Mouse (Mus musculus): ENCODE results near the gene Lsamp. TPM values are rescaled to one million over a fixed set of nuclear protein-coding genes. Genes with fewer than 3 reads are reported as not detected.

Lsamp gene
- polyA plus RNA-seq, 1 experiment = not detected

GRCm38 (mm10) chr16:41701790-41702428 lies 1717.7 kb downstream of the Lsamp start:
- no peaks in the 10 kb centered on the region for H3K4me1 ChIP-seq (ENCODE audit: control insufficient read depth)
- TF ChIP-seq GATA1 (IDR thresholded peaks at IDR 0.05; ENCODE audit: low read length) = no peak
- TF ChIP-seq TAL1 (IDR thresholded peaks at IDR 0.05; ENCODE audit: low read length) = no peak
- H3K9me3 ChIP-seq (ENCODE audit: control insufficient read depth, low read length) = no peaks in the 10 kb centered on the region
- H3K36me3 ChIP-seq (ENCODE audit: control insufficient read depth) = no peaks in the 10 kb centered on the region
- H3K4me3 ChIP-seq (replicated peaks) = no peak overlapping the region
- H3K27me3 ChIP-seq (ENCODE audit: control insufficient read depth) = no peaks in the 10 kb centered on the region

DNA sequence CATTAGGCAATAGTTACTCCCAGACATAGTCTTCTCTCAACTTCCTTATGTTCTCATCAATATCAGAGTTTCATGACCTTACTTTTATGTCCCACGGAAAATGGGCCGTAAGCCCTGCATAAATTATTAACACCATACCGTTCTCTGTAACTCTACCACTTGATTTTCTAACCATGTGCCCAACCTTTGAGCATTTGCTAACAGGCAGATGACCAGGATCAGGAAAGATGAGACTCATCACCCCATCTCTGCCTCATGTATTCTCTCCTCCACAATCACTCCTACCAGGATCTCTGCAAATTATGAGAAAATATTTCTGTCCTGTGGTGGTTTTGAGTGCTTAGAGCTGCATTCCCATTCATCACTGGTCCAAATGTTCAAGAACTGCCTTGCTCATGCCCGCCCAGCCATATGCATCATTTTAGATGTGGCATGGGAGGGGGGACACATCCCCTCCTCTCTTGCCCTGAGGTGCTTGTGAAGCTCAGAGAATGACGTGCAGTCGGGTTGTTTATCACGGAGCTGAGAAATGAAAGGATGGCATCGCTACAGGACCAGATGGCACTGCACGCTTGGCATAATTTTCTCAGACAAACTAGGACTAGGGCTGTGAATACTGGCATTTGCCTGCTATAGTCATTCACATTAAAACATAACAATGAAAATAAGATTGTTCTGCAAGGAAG lies 1744.9 kb downstream of the Lsamp start:
- peaks cover 4% of the 10 kb centered on the region; the same call in 1 of the 2 replicates for H3K9me3 ChIP-seq (ENCODE audit: control insufficient read depth, low read length)
- no peak for TF ChIP-seq TAL1 (IDR thresholded peaks at IDR 0.05; ENCODE audit: low read length)
- no peak for TF ChIP-seq GATA1 (IDR thresholded peaks at IDR 0.05; ENCODE audit: low read length)
- no peaks in the 10 kb centered on the region for H3K36me3 ChIP-seq (ENCODE audit: control insufficient read depth)
- no peak overlapping the region for H3K4me3 ChIP-seq (replicated peaks)
- no peaks in the 10 kb centered on the region for H3K27me3 ChIP-seq (ENCODE audit: control insufficient read depth)
- H3K4me1 ChIP-seq (ENCODE audit: control insufficient read depth) = no peaks in the 10 kb centered on the region

GRCm38 (mm10) chr16:41729911-41730310 lies 1745.8 kb downstream of the Lsamp start:
- H3K4me3 ChIP-seq (replicated peaks) = no peak overlapping the region
- H3K4me1 ChIP-seq (ENCODE audit: control insufficient read depth) = no peaks in the 10 kb centered on the region
- no peaks in the 10 kb centered on the region for H3K27me3 ChIP-seq (ENCODE audit: control insufficient read depth)
- no peak for TF ChIP-seq GATA1 (IDR thresholded peaks at IDR 0.05; ENCODE audit: low read length)
- no peak for TF ChIP-seq TAL1 (IDR thresholded peaks at IDR 0.05; ENCODE audit: low read length)
- H3K9me3 ChIP-seq (ENCODE audit: control insufficient read depth, low read length) = peaks cover 4% of the 10 kb centered on the region; the same call in 1 of the 2 replicates
- H3K36me3 ChIP-seq (ENCODE audit: control insufficient read depth) = no peaks in the 10 kb centered on the region

GRCm38 (mm10) chr16:41745037-41745436 lies 1760.9 kb downstream of the Lsamp start:
- Histone ChIP-seq H3K9me3 (ENCODE audit: control insufficient read depth, low read length) (no peaks in the 10 kb centered on the region), H3K4me3 (replicated peaks) (no peak overlapping the region), H3K27me3 (ENCODE audit: control insufficient read depth) (no peaks in the 10 kb centered on the region), H3K4me1 (ENCODE audit: control insufficient read depth) (no peaks in the 10 kb centered on the region), H3K36me3 (ENCODE audit: control insufficient read depth) (no peaks in the 10 kb centered on the region)
- no peak for TF ChIP-seq TAL1 (IDR thresholded peaks at IDR 0.05; ENCODE audit: low read length)
- no peak for TF ChIP-seq GATA1 (IDR thresholded peaks at IDR 0.05; ENCODE audit: low read length)

DNA sequence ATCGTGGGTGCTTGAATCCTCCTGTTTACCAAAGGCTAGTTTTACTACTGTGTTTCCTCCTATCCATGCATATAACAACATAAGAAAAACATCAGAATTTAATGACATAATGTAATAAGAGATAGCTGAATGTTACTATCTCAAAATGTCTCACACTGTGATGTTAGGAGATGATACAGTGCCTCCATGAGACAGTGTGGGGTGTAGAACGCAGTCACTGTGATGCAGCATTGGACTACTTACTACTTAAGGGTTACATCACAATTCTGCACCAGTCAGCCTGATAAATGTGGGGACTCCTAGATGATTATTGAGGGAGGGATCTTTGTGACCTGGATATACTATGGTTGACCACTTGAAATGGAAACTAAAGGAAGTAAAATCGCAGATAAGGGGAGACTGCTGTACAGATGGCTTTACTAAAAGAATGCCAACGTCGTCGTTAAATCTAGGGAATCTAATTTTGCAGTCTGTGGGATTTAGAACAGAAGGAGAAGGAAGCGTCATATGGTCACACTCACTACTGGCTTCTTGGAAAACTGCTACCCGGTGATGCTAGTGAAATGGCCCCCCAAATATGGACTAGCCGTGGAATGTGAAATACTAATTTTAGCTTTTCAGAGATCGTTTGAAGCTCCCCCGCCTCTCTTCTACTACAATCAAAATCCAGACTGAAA lies 1762.2 kb downstream of the Lsamp start:
- TF ChIP-seq TAL1 (IDR thresholded peaks at IDR 0.05; ENCODE audit: low read length) (no peak), GATA1 (IDR thresholded peaks at IDR 0.05; ENCODE audit: low read length) (no peak)
- H3K27me3 ChIP-seq (ENCODE audit: control insufficient read depth) = no peaks in the 10 kb centered on the region
- no peaks in the 10 kb centered on the region for H3K4me1 ChIP-seq (ENCODE audit: control insufficient read depth)
- H3K9me3 ChIP-seq (ENCODE audit: control insufficient read depth, low read length) = no peaks in the 10 kb centered on the region; the same call in 1 of the 2 replicates
- no peaks in the 10 kb centered on the region for H3K36me3 ChIP-seq (ENCODE audit: control insufficient read depth)
- no peak overlapping the region for H3K4me3 ChIP-seq (replicated peaks)

DNA sequence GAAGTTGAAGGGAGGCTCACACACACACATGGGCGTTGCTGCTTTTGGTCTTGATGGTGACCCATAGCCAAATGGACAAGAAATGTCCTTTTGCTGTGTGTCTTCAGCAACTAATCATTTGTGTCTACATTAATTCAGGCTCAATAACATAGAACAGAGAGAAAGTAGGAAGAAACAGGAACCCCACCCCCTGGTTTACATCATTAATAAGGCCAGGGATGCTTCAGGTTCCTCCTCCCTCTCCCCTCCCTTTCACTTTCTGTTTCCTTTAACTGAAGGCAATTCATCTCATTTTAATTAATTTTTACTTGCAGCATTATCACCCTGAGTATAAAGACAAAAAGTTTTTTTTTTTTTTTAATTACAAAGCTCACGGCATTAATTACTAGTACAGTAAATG lies 1763.7 kb downstream of the Lsamp start:
- no peaks in the 10 kb centered on the region for H3K27me3 ChIP-seq (ENCODE audit: control insufficient read depth)
- no peak overlapping the region for H3K4me3 ChIP-seq (replicated peaks)
- H3K36me3 ChIP-seq (ENCODE audit: control insufficient read depth) = no peaks in the 10 kb centered on the region
- H3K9me3 ChIP-seq (ENCODE audit: control insufficient read depth, low read length) = no peaks in the 10 kb centered on the region; the same call in none of the 2 replicates
- no peaks in the 10 kb centered on the region for H3K4me1 ChIP-seq (ENCODE audit: control insufficient read depth)
- TF ChIP-seq GATA1 (IDR thresholded peaks at IDR 0.05; ENCODE audit: low read length) (no peak), TAL1 (IDR thresholded peaks at IDR 0.05; ENCODE audit: low read length) (no peak)

GRCm38 (mm10) chr16:41748759-41749158 lies 1764.6 kb downstream of the Lsamp start:
- no peaks in the 10 kb centered on the region for H3K4me1 ChIP-seq (ENCODE audit: control insufficient read depth)
- TF ChIP-seq TAL1 (IDR thresholded peaks at IDR 0.05; ENCODE audit: low read length) = no peak
- TF ChIP-seq GATA1 (IDR thresholded peaks at IDR 0.05; ENCODE audit: low read length) = no peak
- H3K36me3 ChIP-seq (ENCODE audit: control insufficient read depth) = no peaks in the 10 kb centered on the region
- no peaks in the 10 kb centered on the region for H3K27me3 ChIP-seq (ENCODE audit: control insufficient read depth)
- H3K9me3 ChIP-seq (ENCODE audit: control insufficient read depth, low read length) = no peaks in the 10 kb centered on the region; the same call in none of the 2 replicates
- H3K4me3 ChIP-seq (replicated peaks) = no peak overlapping the region

GRCm38 (mm10) chr16:41764285-41764684 lies 1780.1 kb downstream of the Lsamp start:
- H3K4me1 ChIP-seq (ENCODE audit: control insufficient read depth) = no peaks in the 10 kb centered on the region
- H3K27me3 ChIP-seq (ENCODE audit: control insufficient read depth) = no peaks in the 10 kb centered on the region
- no peak overlapping the region for H3K4me3 ChIP-seq (replicated peaks)
- peaks cover 2% of the 10 kb centered on the region; the same call in 1 of the 2 replicates for H3K9me3 ChIP-seq (ENCODE audit: control insufficient read depth, low read length)
- H3K36me3 ChIP-seq (ENCODE audit: control insufficient read depth) = no peaks in the 10 kb centered on the region
- TF ChIP-seq GATA1 (IDR thresholded peaks at IDR 0.05; ENCODE audit: low read length) = no peak
